Mouse (Mus musculus) kidney, adult 2 months (tissue): Measurements from ENCODE around the gene Kctd19.

Experiments used
- CTCF ChIP-seq: fragments of 200-500 bp; conservative IDR thresholded peaks from 2 replicates; pipeline ENCODE4 v1.5.1; 2011; ENCODE audit warnings: low read depth, mild to moderate bottlenecking, control low read depth, low read length, moderate library complexity, mixed read lengths; ENCODE audit not compliant: insufficient read depth, insufficient read length
- POLR2A ChIP-seq: fragments of 200-500 bp; IDR thresholded peaks from one replicate; pipeline ENCODE4 v1.6.1; 2011; ENCODE audit warnings: low read depth, low read length, control low read depth

DNA sequence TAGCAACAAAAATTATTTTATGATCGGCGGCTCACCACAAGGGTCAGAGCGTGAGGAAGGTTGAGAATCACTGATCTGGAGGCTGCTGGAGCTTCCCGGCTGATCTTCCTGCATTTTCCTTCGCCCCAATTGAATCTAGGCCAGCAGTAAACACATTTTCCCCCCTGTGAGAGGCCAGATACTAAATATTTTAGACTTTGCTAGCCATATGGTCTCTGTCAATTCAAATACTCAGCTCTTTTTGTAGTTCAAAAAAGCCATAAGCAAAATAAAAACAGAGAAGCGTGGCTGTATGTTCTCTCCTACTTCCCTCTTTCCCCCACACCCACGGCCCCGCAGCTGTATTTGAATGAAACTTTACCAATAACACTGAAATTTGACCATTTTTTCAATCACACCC lies 9.8 kb downstream of the Kctd19 start:
- TF ChIP-seq CTCF (no peak), POLR2A (no peak)
